Mouse (Mus musculus): ENCODE results near the gene Tent5b. TPM values are rescaled to one million over a fixed set of nuclear protein-coding genes. Genes with fewer than 3 reads are reported as not detected.

Gene Tent5b
- polyA plus RNA-seq, 1 experiment from 2014 or later: 0.50 TPM

DNA sequence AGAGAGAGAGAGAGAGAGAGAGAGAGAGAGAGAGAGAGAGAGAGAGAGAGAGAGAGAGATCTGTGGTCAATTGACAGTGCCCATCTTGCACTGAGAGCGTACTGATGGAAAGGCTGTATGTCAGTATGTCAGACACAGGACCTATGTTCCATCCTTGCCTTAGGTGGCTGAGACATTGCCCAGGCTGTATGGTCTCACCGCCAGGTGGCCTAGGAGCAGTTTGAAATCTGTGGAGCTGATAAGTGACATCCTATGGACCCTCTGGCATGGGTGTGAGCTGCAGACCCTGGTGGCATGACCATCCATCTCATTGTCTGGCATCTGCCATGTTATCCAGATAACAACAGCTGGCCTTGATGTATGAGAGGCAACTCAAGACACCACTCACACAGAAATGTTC lies 6.1 kb upstream of the Tent5b start:
- peaks cover 6% of the 10 kb centered on the region; the same call in 1 of the 2 replicates for H3K9me3 ChIP-seq
- ATAC-seq (ENCODE audit: low FRiP score): no peak
- H3K4me3 ChIP-seq (replicated peaks): no peak overlapping the region
- no peak overlapping the region for H3K27ac ChIP-seq
- 71% methylated on average over 2 of the region's 2 CpGs for WGBS
- no peak overlapping the region for H3K4me2 ChIP-seq
- H3K4me1 ChIP-seq: 0 out of 2 replicates have a peak, but pooled peaks cover 3% of the 10 kb centered on the region
- H3K9ac ChIP-seq: no peak overlapping the region
- peaks cover 43% of the 10 kb centered on the region for H3K27me3 ChIP-seq
- no peaks in the 10 kb centered on the region for H3K36me3 ChIP-seq (replicated peaks)

DNA sequence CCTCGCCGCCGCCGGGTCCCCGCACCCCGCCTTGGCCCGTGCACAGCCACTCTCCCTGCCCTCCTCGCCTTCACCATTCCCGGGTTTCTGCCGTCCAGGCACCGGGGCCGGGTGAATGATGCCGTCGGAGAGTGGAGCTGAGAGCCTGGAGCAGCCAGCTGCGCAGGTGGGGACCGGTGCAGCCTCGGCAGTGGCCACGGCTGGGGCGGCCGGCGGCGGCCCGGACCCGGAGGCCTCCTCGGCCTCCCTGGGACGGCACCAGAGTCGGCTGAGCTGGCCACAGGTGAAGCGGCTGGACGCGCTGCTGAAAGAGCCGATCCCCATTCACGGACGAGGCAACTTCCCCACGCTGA lies 229 bp downstream of the Tent5b start:
- no peaks in the 10 kb centered on the region for H3K9me3 ChIP-seq
- H3K36me3 ChIP-seq (replicated peaks): no peaks in the 10 kb centered on the region
- H3K27me3 ChIP-seq: peaks cover 69% of the 10 kb centered on the region
- H3K4me2 ChIP-seq: peak overlapping the region; percentile 56
- 3% methylated on average over 34 of the region's 34 CpGs for WGBS
- ATAC-seq (ENCODE audit: low FRiP score): no peak
- H3K9ac ChIP-seq: peak overlapping the region; percentile 51
- H3K4me1 ChIP-seq: peaks cover 12% of the 10 kb centered on the region
- no peak overlapping the region for H3K27ac ChIP-seq
- H3K4me3 ChIP-seq (replicated peaks): peak overlapping the region; percentile 46

DNA sequence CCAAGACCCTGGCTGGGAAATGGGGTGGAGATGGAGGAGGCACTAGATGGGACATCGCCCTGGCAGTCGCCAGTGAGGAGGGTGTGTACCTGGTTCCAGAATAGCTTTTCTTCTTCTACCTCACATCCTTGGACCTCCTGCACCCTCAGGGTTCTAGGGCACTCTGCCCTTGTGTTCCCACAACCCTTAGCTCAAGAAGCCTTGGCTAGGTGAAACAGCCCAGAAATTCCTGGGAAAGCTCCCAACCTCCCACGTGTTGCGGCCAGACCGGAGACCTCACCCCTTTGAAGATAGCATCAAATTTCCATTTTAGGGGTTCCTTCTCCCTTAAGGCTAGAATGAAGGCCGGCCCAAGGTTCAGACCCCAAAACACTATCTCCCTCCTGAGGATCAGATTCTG lies 822 bp downstream of the Tent5b start:
- no peak for ATAC-seq (ENCODE audit: low FRiP score)
- Histone ChIP-seq H3K27ac (no peak overlapping the region), H3K27me3 (peaks cover 73% of the 10 kb centered on the region), H3K4me3 (replicated peaks) (no peak overlapping the region), H3K36me3 (replicated peaks) (no peaks in the 10 kb centered on the region), H3K9ac (no peak overlapping the region), H3K4me2 (no peak overlapping the region), H3K9me3 (no peaks in the 10 kb centered on the region), H3K4me1 (peaks cover 12% of the 10 kb centered on the region)
- 54% methylated on average over 6 of the region's 6 CpGs for WGBS

DNA sequence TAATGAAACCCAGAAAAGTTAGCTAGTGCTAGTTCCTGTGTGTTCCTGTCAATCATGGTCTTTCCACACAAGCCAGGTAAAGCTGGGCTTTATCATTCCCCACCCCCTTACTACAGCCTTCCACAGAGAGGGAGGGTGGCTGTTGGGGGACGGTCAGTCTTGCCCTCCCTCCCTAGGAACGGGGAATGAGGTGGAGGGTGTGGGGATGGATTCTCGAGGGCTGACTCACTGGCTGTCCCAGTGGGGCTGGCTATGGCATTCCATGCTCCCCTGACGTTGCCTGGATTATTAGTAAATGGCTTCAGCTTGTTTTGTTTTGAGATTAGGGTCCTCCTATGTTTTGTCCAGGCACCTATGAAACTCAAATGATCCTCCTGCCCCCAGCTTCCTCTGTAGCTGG lies 1.6 kb downstream of the Tent5b start:
- peaks cover 77% of the 10 kb centered on the region for H3K27me3 ChIP-seq
- no peak for ATAC-seq (ENCODE audit: low FRiP score)
- H3K9me3 ChIP-seq: no peaks in the 10 kb centered on the region
- H3K36me3 ChIP-seq (replicated peaks): no peaks in the 10 kb centered on the region
- WGBS: 49% methylated on average over 4 of the region's 4 CpGs
- no peak overlapping the region for H3K4me3 ChIP-seq (replicated peaks)
- no peak overlapping the region for H3K4me2 ChIP-seq
- H3K4me1 ChIP-seq: peaks cover 12% of the 10 kb centered on the region
- H3K9ac ChIP-seq: no peak overlapping the region
- H3K27ac ChIP-seq: no peak overlapping the region

DNA sequence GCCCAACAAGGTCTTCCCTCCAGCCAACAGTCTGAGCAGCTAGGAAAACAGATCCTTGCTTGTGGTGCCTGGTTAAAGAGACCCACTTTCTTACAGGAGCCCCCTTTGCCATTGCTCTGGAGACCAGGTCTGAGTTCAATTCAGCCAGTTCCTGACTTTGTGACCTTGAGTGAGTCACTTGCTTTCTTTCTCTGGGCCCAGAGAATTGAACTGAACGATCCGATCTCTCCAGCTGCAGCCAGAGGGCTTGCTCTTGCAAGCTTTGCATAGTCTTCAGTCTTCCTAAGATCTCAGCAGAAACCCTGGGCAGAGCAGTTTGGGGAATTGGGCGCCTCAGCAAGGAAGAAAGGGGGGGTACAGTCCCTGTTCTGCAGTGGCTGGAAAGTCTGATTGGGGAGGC lies 2.5 kb downstream of the Tent5b start:
- H3K27ac ChIP-seq: no peak overlapping the region
- no peak overlapping the region for H3K4me3 ChIP-seq (replicated peaks)
- H3K9me3 ChIP-seq: no peaks in the 10 kb centered on the region
- no peaks in the 10 kb centered on the region for H3K36me3 ChIP-seq (replicated peaks)
- H3K27me3 ChIP-seq: peaks cover 70% of the 10 kb centered on the region
- H3K4me1 ChIP-seq: peaks cover 12% of the 10 kb centered on the region
- H3K9ac ChIP-seq: no peak overlapping the region
- no peak overlapping the region for H3K4me2 ChIP-seq
- no peak for ATAC-seq (ENCODE audit: low FRiP score)
- 84% methylated on average over 3 of the region's 3 CpGs for WGBS

DNA sequence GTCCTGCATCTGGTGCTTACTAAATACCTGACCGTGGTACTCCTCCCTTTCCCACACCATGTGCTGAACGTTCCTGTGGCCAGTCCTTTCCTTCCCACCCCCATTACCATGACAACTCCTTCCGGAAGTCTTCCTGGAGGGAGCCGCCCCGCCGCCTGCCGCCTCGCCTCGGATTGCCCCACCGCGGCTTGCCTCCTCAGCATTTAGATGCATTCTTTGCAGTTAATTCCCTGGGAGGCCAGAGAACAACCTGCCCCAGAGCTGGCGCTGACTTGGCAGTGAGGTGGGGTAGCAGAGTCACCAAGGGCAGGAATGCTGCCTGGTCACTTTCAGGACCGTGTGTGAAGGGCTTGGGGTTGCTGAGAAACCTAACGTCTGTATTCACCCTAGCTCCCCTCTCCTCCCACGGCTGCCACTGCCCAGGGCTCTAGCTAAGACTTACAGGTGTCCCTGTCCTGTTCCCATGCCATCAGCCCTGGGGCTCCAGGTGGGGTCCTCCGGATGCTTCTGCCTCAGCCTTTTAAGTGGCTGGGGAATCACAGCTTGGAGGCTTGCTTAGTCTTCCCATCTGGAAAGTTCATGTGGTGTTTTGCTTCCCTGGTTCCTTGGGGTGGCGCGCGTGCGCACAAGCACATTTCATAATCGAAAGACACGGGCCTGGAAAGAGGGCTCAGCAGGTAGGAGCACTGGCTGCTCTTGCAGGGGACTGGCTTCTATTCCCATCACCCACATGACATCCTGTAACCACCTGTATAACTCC lies 4.5 kb downstream of the Tent5b start:
- no peak for ATAC-seq (ENCODE audit: low FRiP score)
- Histone ChIP-seq H3K4me3 (replicated peaks) (no peak overlapping the region), H3K4me2 (no peak overlapping the region), H3K36me3 (replicated peaks) (no peaks in the 10 kb centered on the region), H3K4me1 (peaks cover 13% of the 10 kb centered on the region), H3K27ac (no peak overlapping the region), H3K9me3 (no peaks in the 10 kb centered on the region), H3K9ac (no peak overlapping the region; the same call in 1 of the 2 replicates), H3K27me3 (peaks cover 55% of the 10 kb centered on the region)
- WGBS: 10% methylated on average over 22 of the region's 22 CpGs

DNA sequence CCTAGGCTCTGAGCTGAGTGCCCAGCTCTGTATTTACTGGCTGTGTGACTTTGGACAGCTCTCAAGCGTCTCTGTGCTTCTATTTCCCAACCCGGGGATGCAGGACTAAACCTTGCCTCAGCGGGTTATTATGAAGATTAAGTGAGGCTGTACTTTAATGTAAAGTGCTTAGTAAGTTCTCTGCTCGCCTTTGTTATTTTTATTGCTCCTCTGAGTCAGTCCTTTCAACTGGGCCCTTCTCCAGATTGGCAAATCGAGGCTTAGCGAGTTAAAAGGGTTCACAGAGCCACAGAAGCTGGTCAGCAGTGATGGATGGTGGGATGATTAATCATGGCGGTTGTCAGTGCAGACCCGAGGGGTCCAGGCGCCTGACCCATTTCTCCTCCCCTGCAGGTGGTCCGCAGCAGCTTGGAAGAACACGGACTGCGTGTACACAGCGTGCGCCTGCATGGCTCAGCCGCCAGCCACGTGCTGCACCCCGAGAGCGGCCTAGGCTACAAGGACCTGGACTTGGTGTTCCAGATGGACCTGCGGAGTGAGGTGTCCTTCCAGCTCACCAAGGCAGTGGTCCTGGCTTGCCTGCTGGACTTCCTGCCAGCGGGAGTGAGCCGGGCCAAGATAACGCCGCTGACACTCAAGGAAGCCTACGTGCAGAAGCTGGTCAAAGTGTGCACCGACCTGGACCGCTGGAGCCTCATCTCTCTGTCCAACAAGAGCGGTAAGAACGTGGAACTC lies 5.9 kb downstream of the Tent5b start:
- Histone ChIP-seq H3K9me3 (no peaks in the 10 kb centered on the region), H3K4me1 (peaks cover 13% of the 10 kb centered on the region), H3K27ac (no peak overlapping the region), H3K27me3 (peaks cover 45% of the 10 kb centered on the region), H3K4me2 (no peak overlapping the region), H3K4me3 (replicated peaks) (no peak overlapping the region), H3K9ac (no peak overlapping the region), H3K36me3 (replicated peaks) (no peaks in the 10 kb centered on the region)
- no peak for ATAC-seq (ENCODE audit: low FRiP score)
- 90% methylated on average over 28 of the region's 28 CpGs for WGBS

DNA sequence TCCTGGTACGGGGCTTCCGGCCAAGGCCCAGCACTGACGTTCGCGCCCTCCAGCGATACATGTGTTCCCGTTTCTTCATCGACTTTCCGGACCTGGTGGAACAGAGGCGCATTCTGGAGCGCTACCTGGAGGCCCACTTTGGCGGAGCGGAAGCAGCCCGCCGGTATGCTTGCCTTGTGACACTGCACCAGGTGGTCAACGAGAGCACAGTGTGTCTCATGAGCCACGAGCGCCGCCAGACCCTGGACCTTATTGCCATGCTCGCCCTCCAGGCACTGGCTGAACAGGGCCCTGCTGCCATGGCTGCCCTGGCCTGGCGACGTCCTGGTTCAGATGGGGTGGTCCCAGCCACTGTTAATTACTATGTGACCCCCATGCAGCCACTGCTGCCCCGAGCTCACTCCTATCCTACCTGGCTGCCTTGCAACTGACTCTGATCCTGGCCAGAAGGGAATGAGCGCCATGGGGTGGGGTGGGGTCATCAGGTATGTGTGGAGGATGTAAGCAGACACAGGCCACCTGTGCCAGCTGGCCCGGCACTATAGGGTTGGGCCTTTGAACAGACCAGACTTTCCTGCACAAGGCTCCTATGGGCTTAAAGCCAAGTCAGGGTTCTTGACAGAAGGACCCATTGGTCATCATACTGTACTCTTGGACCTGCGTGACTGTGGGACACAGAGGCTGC lies 6.9 kb downstream of the Tent5b start:
- peaks cover 16% of the 10 kb centered on the region for H3K4me1 ChIP-seq
- H3K4me3 ChIP-seq (replicated peaks): no peak overlapping the region
- no peak overlapping the region for H3K9ac ChIP-seq
- ATAC-seq (ENCODE audit: low FRiP score): no peak
- WGBS: 94% methylated on average over 26 of the region's 26 CpGs
- H3K27me3 ChIP-seq: peaks cover 35% of the 10 kb centered on the region
- no peaks in the 10 kb centered on the region for H3K9me3 ChIP-seq
- no peak overlapping the region for H3K27ac ChIP-seq
- no peaks in the 10 kb centered on the region for H3K36me3 ChIP-seq (replicated peaks)
- H3K4me2 ChIP-seq: no peak overlapping the region

DNA sequence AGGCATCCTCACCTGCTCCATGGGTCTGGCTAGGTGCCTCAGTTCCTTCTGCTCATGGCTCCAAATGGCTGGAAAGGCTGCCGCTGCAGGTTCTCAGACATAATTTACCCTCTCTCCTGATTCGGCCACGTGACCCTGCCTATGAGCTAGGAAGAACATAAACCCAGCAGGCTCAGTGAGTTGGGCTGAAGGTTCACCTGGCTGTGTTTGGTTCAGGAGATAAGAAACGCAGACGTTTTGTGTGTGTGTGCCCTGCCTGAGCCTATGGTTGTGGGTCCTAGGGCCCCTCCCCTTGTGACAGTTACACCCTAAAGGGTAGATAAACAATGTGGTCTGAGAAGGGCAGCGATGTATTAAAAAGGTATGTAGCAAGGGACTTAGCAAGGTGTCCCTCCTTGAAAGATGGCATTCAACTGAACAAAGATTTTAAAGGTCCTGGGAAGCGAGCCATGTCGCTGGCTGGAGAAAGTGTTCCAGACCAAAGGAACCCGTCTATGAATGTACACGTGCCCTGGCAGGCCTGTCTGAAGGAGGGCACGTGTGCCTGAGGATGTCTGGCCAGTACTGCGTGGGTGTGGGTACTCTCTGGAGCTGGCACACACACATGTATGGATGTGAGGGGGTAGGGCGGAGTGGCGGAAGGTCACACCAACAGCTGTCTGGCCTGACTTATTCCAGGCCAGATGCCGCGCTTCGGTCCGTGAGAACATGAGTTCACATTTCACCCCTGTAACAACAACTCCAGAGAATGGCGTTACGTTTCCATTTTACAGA lies 8.9 kb downstream of the Tent5b start:
- H3K4me3 ChIP-seq (replicated peaks): no peak overlapping the region
- no peak overlapping the region for H3K9ac ChIP-seq
- H3K4me2 ChIP-seq: no peak overlapping the region
- 90% methylated on average over 20 of the region's 20 CpGs for WGBS
- peaks cover 26% of the 10 kb centered on the region for H3K27me3 ChIP-seq
- H3K36me3 ChIP-seq (replicated peaks): no peaks in the 10 kb centered on the region
- H3K4me1 ChIP-seq: peaks cover 18% of the 10 kb centered on the region
- ATAC-seq (ENCODE audit: low FRiP score): no peak
- no peak overlapping the region for H3K27ac ChIP-seq
- no peaks in the 10 kb centered on the region for H3K9me3 ChIP-seq

DNA sequence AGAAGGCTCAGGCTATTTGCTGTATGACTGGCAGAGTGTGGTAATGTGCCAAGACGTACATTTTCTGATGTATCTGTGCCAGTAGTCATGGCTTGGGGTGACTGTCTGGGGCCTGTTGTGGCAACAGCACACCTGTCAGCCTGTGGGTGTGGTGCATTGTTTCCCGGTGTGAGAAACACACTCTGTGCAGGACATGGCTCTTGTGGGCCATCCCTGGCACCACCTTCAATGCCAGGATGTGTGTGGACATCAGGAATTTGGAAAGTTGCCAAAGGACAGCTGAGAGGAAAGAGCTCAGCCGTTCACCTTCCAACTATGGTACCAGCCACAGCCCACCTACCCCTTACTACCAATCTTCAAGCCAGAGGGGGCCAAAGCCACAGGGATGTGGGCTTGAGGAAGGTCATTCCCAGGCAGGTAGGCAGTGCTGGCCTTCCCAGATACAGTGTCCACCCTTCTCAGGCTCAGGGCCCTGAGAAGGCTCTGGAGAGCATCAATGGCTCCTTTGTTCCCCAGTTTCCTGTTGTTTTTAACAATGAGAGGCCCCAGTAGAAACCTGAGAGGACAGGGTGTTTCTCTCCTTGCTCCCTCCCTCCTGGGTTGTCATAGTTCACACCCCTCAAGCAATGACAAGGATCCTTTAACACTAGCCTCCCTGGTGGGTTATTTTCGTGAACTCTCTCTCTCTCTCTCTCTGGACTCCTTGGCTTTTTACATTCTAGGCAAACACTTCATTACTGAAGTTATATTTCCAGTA lies 9.7 kb downstream of the Tent5b start:
- ATAC-seq (ENCODE audit: low FRiP score): no peak
- no peaks in the 10 kb centered on the region for H3K36me3 ChIP-seq (replicated peaks)
- no peaks in the 10 kb centered on the region for H3K9me3 ChIP-seq
- no peak overlapping the region for H3K27ac ChIP-seq
- no peak overlapping the region for H3K4me2 ChIP-seq
- H3K27me3 ChIP-seq: peaks cover 26% of the 10 kb centered on the region
- H3K4me3 ChIP-seq (replicated peaks): no peak overlapping the region
- 64% methylated on average over 4 of the region's 4 CpGs for WGBS
- no peak overlapping the region for H3K9ac ChIP-seq
- H3K4me1 ChIP-seq: peaks cover 17% of the 10 kb centered on the region

DNA sequence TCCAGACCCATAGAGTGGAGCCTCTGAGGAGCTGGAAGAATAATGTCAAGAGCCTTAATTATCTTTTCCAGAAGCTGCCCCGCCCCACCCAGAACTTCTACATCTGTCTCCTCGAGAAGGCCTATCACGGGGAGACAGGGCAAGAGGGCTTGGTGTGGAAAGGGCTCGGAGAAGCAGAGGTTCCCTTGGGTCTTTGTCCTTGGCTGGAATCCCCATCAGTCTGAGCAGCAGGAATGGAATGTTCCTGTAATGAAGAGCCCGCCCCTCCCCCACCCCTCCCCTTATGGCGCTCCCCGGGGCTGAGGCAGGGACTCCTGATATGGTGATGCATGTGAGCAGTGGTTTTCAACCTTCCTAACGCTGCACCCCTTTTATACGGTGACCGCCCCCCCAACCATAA lies 11.9 kb downstream of the Tent5b start:
- no peak for ATAC-seq (ENCODE audit: low FRiP score)
- Histone ChIP-seq H3K4me1 (peaks cover 17% of the 10 kb centered on the region), H3K9ac (no peak overlapping the region), H3K4me3 (replicated peaks) (no peak overlapping the region), H3K27ac (no peak overlapping the region), H3K27me3 (peaks cover 36% of the 10 kb centered on the region), H3K9me3 (no peaks in the 10 kb centered on the region), H3K4me2 (no peak overlapping the region), H3K36me3 (replicated peaks) (no peaks in the 10 kb centered on the region)
- WGBS: 53% methylated on average over 9 of the region's 10 CpGs

Data from forebrain, embryonic 12.5 days (tissue).